Comparison of ENCODE assay signal across 19 mouse cellular contexts in the genomic region with DNA sequence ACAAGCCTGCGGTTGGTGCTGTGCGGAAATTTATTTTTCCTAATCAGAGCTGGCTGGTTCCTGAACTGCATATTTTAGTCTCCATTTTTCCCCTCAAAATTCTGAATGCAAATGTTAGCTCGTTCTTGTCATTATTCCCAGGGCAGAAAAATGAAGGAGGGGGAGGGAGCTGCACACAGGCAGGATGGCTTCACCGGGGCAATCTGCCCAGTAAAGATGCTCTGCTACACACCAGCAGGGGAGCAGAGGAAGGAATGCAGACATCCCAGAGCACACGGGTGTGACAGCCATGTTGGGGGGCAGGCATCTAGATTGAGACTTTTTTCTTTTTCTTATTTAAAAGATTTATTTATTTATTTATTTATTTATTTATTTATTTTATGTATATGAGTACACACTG. TPM values are rescaled to one million over a fixed set of nuclear protein-coding genes. Genes with fewer than 3 reads are reported as not detected.
DNase-seq lines count a peak whose midpoint lies in the region; ATAC-seq and TF ChIP-seq lines count a peak whose summit lies in the region.
"Had no signal": no experiment of that assay in that cellular context is flagged by ENCODE, and none has a peak within 500 bp of the region (broad histone marks: within the 10 kb centered on the region; RNA-seq: fewer than 3 reads in every experiment).

No protein-coding gene starts in this region.

- H3K4me2 ChIP-seq in hindbrain, postnatal 0 days (ENCODE audit: low read depth, low read length): no peak overlapping the region
- H3K4me2 ChIP-seq in hindbrain, embryonic 14.5 days (replicated peaks): no peak overlapping the region
- H3K4me2 ChIP-seq in midbrain, postnatal 0 days (ENCODE audit: low read depth, low read length, poor library complexity, severe bottlenecking): no peak overlapping the region
- H3K4me2 ChIP-seq: embryonic facial prominence, embryonic 13.5 days; hindbrain, embryonic 13.5 days; midbrain, embryonic 15.5 days had no signal

- no peaks in the 10 kb centered on the region for H3K27me3 ChIP-seq in hindbrain, postnatal 0 days (ENCODE audit: insufficient read depth, low read length)
- H3K27me3 ChIP-seq in hindbrain, embryonic 14.5 days (ENCODE audit: control insufficient read depth, insufficient read depth, low read length): no peaks in the 10 kb centered on the region
- no peaks in the 10 kb centered on the region for H3K27me3 ChIP-seq in midbrain, postnatal 0 days (ENCODE audit: insufficient read depth, low read length)
- no peaks in the 10 kb centered on the region for H3K27me3 ChIP-seq in midbrain, embryonic 10.5 days (ENCODE audit: low read depth, poor library complexity, severe bottlenecking)
- H3K27me3 ChIP-seq: embryonic facial prominence, embryonic 13.5 days; hindbrain, embryonic 13.5 days; midbrain, embryonic 15.5 days had no signal

- no peaks in the 10 kb centered on the region for H3K36me3 ChIP-seq in hindbrain, postnatal 0 days (ENCODE audit: insufficient read depth, low read length)
- H3K36me3 ChIP-seq in hindbrain, embryonic 14.5 days (replicated peaks; ENCODE audit: control insufficient read depth, insufficient read depth): no peaks in the 10 kb centered on the region
- no peaks in the 10 kb centered on the region for H3K36me3 ChIP-seq in midbrain, postnatal 0 days (ENCODE audit: insufficient read depth, low read length)
- no peaks in the 10 kb centered on the region for H3K36me3 ChIP-seq in midbrain, embryonic 10.5 days
- H3K36me3 ChIP-seq: embryonic facial prominence, embryonic 13.5 days; G1E; hindbrain, embryonic 13.5 days; midbrain, embryonic 15.5 days had no signal

- no peaks in the 10 kb centered on the region for H3K9me3 ChIP-seq in hindbrain, postnatal 0 days (ENCODE audit: low read length)
- H3K9me3 ChIP-seq in hindbrain, embryonic 14.5 days (ENCODE audit: control insufficient read depth, low read length): no peaks in the 10 kb centered on the region
- no peaks in the 10 kb centered on the region for H3K9me3 ChIP-seq in midbrain, postnatal 0 days (ENCODE audit: low read length)
- no peaks in the 10 kb centered on the region for H3K9me3 ChIP-seq in midbrain, embryonic 10.5 days (replicated peaks)
- H3K9me3 ChIP-seq: embryonic facial prominence, embryonic 13.5 days; heart, embryonic 10.5 days; hindbrain, embryonic 13.5 days; midbrain, embryonic 15.5 days had no signal

- TF ChIP-seq POLR2A in brain, embryonic 14.5 days (IDR thresholded peaks at IDR 0.05; ENCODE audit: borderline replicate concordance, extremely low read depth, insufficient read depth, insufficient read length, poor library complexity, severe bottlenecking): no peak

- no peak overlapping the region for H3K9ac ChIP-seq in hindbrain, postnatal 0 days (replicated peaks; ENCODE audit: low read length)
- no peak overlapping the region for H3K9ac ChIP-seq in hindbrain, embryonic 14.5 days
- H3K9ac ChIP-seq in midbrain, postnatal 0 days (replicated peaks; ENCODE audit: low read length, poor library complexity, severe bottlenecking): no peak overlapping the region
- H3K9ac ChIP-seq: embryonic facial prominence, embryonic 13.5 days; hindbrain, embryonic 13.5 days; midbrain, embryonic 15.5 days had no signal

- no peak for TF ChIP-seq CTCF in hindbrain, postnatal 0 days (IDR thresholded peaks at IDR 0.05; ENCODE audit: low read depth)
- no peak for TF ChIP-seq CTCF in midbrain, postnatal 0 days (IDR thresholded peaks at IDR 0.05)
- TF ChIP-seq CTCF in brain, embryonic 14.5 days (IDR thresholded peaks at IDR 0.05; ENCODE audit: borderline replicate concordance, extremely low read depth, insufficient read depth, insufficient read length): no peak

- H3K4me3 ChIP-seq in hindbrain, postnatal 0 days (ENCODE audit: low read length): no peak overlapping the region
- no peak overlapping the region for H3K4me3 ChIP-seq in hindbrain, embryonic 14.5 days (replicated peaks; ENCODE audit: low read length)
- no peak overlapping the region for H3K4me3 ChIP-seq in midbrain, postnatal 0 days (ENCODE audit: low read depth, low read length)
- H3K4me3 ChIP-seq in midbrain, embryonic 10.5 days: no peak overlapping the region
- H3K4me3 ChIP-seq: embryonic facial prominence, embryonic 13.5 days; heart, embryonic 10.5 days; hindbrain, embryonic 13.5 days; midbrain, embryonic 15.5 days had no signal

- peaks cover 8% of the 10 kb centered on the region; the same call in 1 of the 2 replicates for H3K4me1 ChIP-seq in hindbrain, postnatal 0 days (ENCODE audit: insufficient read depth, low read length)
- peaks cover 7% of the 10 kb centered on the region; the same call in 1 of the 2 replicates for H3K4me1 ChIP-seq in hindbrain, embryonic 14.5 days (replicated peaks; ENCODE audit: control insufficient read depth, insufficient read depth, low read length)
- H3K4me1 ChIP-seq in midbrain, postnatal 0 days (ENCODE audit: insufficient read depth, low read length): no peaks in the 10 kb centered on the region
- H3K4me1 ChIP-seq in midbrain, embryonic 10.5 days: peaks cover 24% of the 10 kb centered on the region

- DNase-seq in hindbrain, postnatal 0 days (ENCODE audit: low spot score): peak; percentile 51
- DNase-seq in hindbrain, embryonic 14.5 days (ENCODE audit: low spot score): no peak
- peak; percentile 33 for DNase-seq in midbrain, postnatal 0 days (ENCODE audit: low spot score)
- DNase-seq in midbrain, embryonic 10.5 days (ENCODE audit: low spot score): no peak
- DNase-seq in brain, embryonic 14.5 days (ENCODE audit: low read depth): peak; percentile 65
- DNase-seq in layer of hippocampus, adult 9-11 months: peak; percentile 86
- no peak for DNase-seq in kidney, postnatal 36 days
- no peak for DNase-seq in adrenal gland, postnatal 25 days
- DNase-seq: cerebellum, adult 11-12 months; heart, postnatal 10 days; lung, adult 18-20 months; lung, postnatal 36 days had no signal

- H3K27ac ChIP-seq in hindbrain, postnatal 0 days: no peak overlapping the region; the same call in 1 of the 2 replicates
- no peak overlapping the region for H3K27ac ChIP-seq in hindbrain, embryonic 14.5 days
- 0 out of 2 replicates have a peak overlapping the region, but pooled peaks have one; percentile 32 for H3K27ac ChIP-seq in midbrain, postnatal 0 days (ENCODE audit: low read depth, low read length)
- no peak overlapping the region for H3K27ac ChIP-seq in midbrain, embryonic 10.5 days (replicated peaks)
- H3K27ac ChIP-seq: hindbrain, embryonic 13.5 days; midbrain, embryonic 15.5 days had no signal

- 0 out of 2 replicates have a peak, but pooled peaks have one; percentile 49 for ATAC-seq in hindbrain, postnatal 0 days
- no peak for ATAC-seq in hindbrain, embryonic 14.5 days (ENCODE audit: low FRiP score)
- no peak for ATAC-seq in midbrain, postnatal 0 days (ENCODE audit: low FRiP score)
- ATAC-seq: CD4-positive, CD25-positive, alpha-beta regulatory T cell, adult 4 months; intestine, embryonic 16.5 days; midbrain, embryonic 15.5 days had no signal

- 52% methylated on average over 5 of the region's 5 CpGs for WGBS in hindbrain, postnatal 0 days
- 60% methylated on average over 5 of the region's 5 CpGs for WGBS in hindbrain, embryonic 14.5 days
- 68% methylated on average over 5 of the region's 5 CpGs for WGBS in midbrain, postnatal 0 days
- 80% methylated on average over 5 of the region's 5 CpGs for WGBS in midbrain, embryonic 10.5 days

RNA-seq across cellular contexts. Expression of a gene that starts 9.0 kb away (rescaled TPM):
- total RNA-seq in hindbrain, postnatal 0 days (2014; rRNA removed): 48.0 and 51.3 TPM in 2 replicates
- 1.9 and 2.5 TPM in 2 replicates for polyA plus RNA-seq in hindbrain, postnatal 0 days (2015; fragmentation: Nextera tagmentation; extraction: Ambion mirVana)
- 7.7 and 9.9 TPM in 2 replicates for polyA plus RNA-seq in hindbrain, embryonic 14.5 days (2014; fragmentation: Nextera tagmentation; extraction: Ambion mirVana)
- 33.7 and 38.1 TPM in 2 replicates for total RNA-seq in midbrain, postnatal 0 days (2014; rRNA removed)
- 2.6 and 3.2 TPM in 2 replicates for polyA plus RNA-seq in midbrain, postnatal 0 days (2015; fragmentation: Nextera tagmentation; extraction: Ambion mirVana)
- polyA plus RNA-seq in midbrain, embryonic 10.5 days (2016; fragmentation: Nextera tagmentation; extraction: Ambion mirVana): 1.7 and 2.5 TPM in 2 replicates
- polyA plus RNA-seq in brain, embryonic 14.5 days (2012; rRNA removed): 23.3 and 26.9 TPM in 2 replicates
- 11.1 and 15.0 TPM in 2 replicates for total RNA-seq in adrenal gland, postnatal 25 days (2021)

Comparison
In these comparisons a context has a peak if more than half of its experiments do, and no peak if none do; other contexts are left out.
1. DNase-seq: peak in hindbrain, postnatal 0 days (single experiment), midbrain, postnatal 0 days (single experiment), brain, embryonic 14.5 days (single experiment) and layer of hippocampus, adult 9-11 months (single experiment); none in hindbrain, embryonic 14.5 days (single experiment), midbrain, embryonic 10.5 days (single experiment), kidney, postnatal 36 days (0 of 2) and adrenal gland, postnatal 25 days (single experiment).